Mouse (Mus musculus) cerebellum, adult 18-20 months (tissue): Measurements from ENCODE around the gene Slc6a20a.
"Not testable (repeated sequence)": the region's sequence is repeated elsewhere in the genome, so short reads cannot be mapped to it uniquely, and the experiment has no call there.

Experiments used
- DNase-seq, 2 experiments: peaks; one replicate each; pipeline ENCODE4 v3.0.0; 2021

Slc6a20a gene

DNA sequence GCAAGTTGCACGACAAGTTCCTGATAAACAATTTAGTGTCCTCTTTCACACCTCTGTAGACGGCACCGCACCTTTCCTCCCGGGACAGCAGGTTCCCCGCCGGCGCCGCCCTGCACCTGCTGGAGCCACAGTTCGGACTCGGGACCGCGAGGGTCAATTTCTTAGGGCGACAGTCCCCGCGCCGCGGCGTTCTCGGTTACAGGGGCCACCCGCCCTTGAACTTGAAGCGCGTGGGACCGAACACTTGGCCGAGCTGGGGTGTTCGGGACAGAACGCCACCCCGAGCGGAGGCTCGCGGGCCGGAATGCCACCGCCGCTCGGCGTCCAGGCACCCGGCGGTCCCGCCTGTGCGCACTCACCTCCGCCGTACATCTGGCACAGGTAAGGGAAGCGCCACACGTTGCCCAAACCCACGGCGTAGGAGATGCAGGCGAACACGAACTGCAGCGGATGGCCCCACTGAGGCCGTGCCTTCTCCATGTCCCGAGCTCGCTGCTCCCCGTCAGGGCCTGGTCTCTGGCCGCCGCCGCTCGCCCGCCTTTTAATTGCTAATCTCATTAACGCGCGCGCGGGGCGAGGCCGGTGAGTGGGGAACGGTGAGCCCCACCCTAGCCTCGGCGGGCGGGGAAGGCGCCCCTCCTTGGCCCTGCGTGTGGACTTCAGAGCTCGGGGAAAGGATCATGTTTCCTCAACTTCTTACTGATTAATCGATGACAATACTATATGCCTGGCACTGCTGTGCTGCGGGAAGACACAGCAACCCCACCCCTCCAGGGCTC is at the start of gene Slc6a20a, which contains the start of gene Ccr9:
Gene Slc6a20a, minus strand, starts transcription at position 559 of the 779 bp plus-strand sequence.
Gene Ccr9, plus strand, starts transcription at position 113 of the 779 bp plus-strand sequence.
- DNase-seq, result no peak

DNA sequence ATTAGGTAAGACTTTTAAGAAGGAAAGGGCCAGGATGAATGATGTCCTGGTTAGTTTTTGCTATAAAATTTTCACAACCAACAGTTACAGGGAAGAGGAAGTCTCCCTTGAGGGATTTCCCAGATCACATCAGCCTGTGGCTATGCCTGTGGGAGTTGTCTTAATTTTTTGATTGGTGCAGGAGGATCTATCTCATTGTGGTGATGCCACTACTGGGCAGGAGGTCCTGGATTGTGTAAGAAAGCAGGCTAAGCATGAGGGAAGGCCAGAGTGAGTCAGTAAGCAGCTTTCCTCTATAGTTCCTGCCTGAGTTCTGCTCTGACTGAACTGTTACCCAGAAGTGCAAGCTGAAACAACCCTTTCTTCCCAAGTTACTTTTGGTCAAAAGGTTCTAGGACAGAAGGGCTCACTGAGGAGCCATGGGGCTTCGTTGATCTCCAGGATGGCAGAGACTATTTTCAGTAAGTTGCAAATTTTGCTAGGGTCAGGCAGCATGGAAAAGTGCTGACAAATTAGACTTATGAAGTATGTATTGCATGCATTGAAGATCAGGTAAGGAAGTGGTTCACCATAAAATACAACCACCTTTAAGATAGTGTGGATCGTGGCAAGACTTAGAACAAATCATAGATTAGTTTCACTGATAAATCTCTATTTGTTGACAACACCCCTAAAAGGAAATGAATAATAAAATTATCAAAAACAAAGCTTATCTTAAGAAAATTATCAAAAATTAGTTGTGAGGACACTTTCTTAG is 44.2 kb upstream of the Slc6a20a start:
- no peak for DNase-seq

DNA sequence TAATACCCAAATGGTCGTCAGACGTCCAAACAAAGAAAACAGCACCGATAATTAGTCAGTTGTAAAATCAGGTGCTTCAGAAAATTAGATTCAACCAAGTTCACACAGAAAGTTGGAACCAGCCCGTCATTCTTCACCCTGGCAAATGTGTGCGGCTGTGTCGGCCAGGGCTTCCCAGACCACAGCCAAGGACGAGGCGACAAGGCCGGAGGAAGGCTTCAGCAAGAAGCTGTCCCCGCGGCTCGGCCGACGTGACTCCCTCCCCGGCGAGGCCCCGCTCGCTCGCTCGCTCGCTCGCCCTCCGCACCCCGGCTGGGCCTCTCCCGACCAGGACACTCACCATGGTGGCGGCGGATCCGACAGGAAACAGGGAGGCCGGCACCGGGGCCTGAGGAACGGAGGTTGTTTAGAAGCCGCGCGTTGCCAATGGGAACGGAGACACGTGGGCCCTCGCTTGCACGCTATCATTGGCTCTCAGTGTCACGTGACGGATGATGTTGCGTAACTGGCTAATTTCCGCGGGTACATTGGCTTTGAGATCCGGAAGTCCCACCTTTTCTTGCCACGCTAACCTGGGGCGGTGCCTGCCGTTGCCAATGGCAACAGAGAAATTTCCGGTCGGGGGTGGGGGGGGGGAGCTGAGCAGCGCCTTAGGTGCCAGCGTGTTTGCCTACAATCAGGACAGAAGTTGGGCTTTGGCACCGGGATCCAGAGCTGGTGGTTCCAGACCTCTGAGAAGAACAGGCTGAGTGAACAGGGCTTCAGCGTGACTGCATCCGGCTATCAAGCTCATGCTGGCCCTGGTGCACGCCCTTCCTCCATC is 38.7 kb upstream of the Slc6a20a start, which contains the start of gene Lztfl1:
Gene Lztfl1, minus strand, starts transcription at position 512 of the 823 bp plus-strand sequence.
- peak; percentile 93 to 98 for DNase-seq

DNA sequence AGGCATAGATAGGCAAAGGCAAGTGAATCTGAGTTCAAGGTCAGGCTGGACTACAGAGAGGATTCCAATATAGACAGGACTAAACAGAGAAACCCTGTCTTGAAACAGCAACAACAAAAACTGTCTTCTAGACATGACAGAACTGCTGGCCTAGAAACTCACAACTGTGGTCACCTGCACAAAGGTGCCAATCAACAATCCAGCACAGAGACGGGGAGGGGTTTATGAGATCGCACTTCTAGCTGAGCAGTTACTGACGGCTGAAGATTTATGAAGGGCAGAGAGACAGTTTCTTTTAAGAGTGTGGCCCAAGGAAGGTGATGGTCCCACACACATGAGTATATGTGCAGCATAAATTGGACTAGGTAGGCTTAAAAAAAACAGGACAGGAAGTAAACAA is 37.6 kb upstream of the Slc6a20a start:
- DNase-seq, result no peak

DNA sequence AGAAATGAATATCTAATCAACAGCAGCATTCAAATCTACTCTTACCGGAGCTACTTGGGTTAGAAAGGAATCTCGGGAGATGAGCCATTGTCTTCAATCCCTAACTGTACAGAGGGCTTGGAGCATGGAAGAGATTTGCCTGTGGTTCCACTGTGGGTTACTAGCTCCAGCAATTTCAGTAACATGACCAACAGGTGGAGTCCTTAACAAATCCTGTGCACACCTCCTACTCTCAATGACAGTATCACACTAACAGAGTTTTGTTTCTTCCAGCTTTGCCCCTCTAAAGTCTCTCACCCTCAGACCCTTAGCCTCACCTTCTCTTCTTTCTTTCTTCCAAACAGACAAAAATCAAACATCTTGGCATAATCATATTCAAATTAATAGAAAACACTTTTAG is 34.4 kb upstream of the Slc6a20a start:
- DNase-seq, result no peak

DNA sequence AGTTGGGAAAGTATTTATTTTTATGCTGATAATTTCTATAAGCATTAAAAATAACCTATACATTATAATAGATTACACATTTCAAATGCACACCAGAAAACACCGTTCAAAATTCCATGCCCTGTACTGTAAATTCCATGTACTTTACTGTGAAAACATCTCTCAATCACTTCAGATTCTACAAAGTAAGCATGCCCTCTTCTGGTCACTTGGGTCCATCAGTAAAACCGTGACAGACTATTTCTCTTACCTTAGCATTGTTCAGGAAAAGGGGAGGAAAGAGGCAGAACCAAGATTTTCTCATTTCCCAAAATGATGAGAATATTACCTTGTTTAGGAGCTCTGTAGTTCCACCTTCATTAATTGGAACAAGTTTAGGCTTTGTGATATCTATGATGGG is 30.5 kb upstream of the Slc6a20a start:
- no peak for DNase-seq

DNA sequence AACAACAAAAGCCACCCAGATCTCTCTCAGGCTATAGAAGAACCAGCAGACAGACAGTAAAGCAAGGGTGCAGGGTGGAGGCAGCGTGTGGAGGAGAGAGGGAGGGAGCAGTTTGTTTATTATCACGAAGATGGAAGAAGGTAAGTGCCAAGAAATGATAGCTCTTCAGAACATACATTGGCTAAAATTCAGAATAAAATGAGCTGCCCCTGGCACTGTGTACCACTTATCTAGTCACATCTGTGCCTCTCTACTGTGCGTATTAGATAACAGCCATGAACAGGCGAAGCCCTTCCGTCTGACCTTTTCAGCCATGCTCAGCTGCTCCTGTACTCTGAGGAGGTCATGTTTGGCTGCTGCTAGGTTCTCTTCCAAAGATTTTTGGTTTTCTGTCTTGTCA is 23.1 kb upstream of the Slc6a20a start:
- no peak for DNase-seq

DNA sequence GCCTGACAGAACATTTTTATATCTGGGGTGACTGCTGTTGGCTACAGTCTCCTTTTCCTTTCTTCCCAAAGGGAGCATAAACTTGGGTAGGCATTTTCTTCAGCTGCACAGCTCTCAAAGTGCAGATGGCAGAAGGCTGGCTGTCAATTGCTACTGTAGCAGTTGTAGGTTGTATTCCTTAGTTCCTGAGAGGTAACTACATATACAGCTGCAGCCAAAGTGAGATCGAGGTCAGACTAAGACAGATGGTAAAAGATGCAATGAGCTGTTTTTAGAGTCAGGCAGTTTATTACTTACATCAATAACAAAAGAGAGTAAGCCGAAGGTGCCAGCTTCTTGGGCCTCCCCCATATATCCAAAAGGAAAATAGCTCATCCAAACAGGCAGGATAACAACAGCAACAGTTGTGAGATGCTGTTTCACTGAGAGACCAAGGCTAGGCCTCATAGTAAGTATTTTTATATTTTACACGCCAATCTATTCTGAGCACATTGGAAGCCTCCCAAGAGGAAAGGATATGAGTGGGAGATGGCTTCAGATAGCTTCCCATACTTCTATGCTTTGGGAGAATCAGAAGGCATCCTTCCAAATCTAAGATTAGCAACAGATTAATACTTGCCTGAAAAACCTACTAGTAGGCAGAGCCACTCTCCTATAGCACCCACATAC is 17.1 kb upstream of the Slc6a20a start:
- DNase-seq, result no peak

DNA sequence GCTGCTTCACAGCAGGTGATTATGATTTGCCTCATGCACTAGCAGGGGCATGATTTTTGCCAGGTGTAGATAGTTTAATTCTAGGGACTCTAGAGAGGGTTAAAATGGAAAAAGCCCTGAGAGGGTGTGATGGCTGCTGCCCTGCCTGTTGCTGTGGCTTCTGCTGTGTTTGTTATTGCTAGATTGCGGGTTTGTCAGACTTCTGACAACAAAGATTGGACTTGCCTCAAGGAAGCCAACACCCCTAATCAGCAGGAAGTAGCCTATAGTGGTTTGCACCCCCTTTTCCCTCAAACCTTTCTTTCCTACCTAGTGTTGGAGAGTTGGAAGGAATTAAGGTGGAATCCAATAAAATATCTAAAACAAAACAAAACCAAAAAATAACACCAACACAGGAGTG is 9.5 kb upstream of the Slc6a20a start:
- DNase-seq, result no peak

DNA sequence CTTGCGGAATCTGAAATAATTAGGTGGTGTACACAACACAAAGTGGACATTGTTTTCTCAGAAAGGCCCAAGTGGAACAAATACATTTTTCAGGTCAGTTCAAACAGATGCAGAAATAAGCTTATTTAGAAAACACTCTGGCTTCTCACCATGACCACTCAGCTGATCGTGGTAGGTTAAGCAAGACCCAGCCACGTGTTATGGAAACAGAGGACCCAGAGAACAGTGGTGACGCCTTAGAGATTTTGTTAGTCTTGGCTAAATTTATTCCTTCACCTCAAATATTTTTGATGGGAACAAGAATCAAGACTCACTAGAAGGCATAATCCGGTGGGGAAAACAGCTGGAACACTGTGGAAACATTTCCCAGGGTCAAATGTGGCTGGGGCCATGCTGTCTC is 7.5 kb upstream of the Slc6a20a start:
- no peak for DNase-seq

DNA sequence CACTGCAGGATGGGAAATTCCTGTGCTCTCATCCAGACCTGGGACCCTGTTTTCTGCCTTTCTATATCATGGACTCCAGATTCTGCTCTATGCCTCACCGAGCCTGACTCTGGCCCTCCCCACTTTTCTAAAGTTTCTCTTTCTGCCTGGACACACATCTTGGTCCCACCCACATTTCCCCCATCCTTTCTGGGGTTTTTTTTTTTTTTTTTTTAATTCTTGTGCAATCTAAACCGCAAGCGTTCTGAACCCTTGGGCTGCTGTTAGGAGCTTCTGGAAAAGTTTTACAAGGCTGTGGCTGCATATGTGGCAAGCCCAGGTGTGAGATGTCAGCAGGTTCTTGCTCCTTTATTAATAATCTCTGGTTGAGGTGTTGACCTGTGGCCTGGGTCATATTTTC is 5.0 kb upstream of the Slc6a20a start:
- DNase-seq, result no peak

DNA sequence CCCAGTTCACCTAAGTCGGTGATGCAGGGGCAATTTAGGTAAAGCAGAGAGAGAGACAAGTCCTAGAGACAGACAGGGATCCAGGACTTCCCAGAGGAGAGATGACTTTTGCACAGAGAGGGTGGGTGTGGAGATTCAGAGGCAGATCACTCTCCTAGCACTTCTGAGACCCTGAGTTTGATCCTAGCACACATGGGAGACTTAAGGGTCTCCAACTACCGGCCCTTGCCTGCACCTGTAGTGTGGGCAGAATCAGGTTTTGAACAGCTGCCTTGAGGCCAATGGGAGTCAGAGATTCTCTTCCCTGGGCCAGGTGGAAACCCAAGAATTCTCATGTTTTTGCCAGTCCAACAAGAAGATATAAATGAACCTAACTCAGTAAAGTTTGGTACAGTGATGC is 513 bp upstream of the Slc6a20a start:
- no peak for DNase-seq

DNA sequence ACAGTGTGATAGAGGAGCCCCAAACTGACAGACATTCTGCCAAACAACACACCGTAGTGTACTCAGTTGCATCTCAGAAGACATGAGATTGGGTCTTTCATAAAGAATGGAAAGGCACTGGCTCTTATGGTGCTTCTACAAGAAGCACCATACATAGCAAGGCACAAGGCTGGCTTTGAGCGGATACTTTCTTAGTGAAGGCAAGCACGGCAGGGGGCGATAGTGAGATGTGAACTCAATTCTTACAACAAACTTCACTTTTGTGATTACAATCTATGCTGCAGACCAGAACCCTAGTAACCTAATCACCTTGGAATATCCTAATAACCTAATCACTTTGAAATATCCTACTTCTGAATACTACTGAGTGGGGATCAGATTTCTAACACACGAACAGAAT is 13.0 kb downstream of the Slc6a20a start:
- DNase-seq, result peak in 1 of 2 experiments; percentile 6

DNA sequence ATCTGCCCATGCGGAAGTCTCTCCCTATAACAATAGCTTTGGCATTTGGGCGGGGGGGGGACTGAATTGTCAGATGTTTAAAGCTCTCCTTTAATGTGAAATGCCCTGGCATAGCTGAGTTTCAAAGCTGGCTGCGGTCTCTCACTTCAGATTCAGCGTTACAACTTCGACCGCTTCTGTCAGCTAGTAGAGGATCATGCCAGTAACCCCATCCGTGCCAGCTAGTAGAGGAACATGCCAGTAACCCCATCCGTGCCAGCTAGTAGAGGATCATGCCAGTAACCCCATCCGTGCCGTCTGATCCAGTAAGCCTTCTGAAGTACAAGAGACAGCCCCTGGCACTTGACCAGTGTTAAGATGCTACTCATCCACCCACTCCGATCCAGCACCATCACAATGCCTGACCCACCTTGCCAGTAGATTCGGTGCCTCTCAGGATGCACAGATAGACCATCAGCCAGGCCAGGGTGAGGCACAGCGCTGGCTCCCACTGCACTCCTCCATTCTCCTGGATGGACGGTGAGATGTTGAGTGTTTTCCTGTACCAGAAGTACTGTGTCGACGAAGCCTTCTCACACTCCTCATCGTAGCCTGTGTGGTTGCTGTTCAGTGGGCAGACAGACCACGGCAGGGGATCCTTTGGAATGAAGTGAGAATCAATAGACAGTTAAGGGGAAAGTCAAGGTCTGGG is 18.6 kb downstream of the Slc6a20a start:
- not testable (repeated sequence) for DNase-seq

DNA sequence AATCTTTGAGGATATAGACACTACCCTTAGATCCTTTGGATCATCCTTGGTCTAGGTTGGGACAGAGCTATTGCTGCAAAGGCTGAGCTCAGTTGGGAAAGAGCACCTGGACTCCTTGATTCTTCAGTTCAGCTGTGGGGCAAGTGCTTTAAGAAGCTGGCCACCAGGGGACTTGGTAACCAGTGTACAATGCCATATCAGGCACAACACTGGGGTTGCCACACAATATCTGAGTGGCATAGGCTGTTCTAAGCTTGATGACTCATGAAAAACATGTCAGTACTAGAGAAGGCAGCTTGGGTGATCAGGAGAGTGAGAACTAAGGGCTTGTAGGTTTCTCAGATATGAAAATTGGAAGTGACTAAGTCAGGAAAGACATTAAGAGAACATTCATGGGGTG is 19.7 kb downstream of the Slc6a20a start:
- no peak for DNase-seq

DNA sequence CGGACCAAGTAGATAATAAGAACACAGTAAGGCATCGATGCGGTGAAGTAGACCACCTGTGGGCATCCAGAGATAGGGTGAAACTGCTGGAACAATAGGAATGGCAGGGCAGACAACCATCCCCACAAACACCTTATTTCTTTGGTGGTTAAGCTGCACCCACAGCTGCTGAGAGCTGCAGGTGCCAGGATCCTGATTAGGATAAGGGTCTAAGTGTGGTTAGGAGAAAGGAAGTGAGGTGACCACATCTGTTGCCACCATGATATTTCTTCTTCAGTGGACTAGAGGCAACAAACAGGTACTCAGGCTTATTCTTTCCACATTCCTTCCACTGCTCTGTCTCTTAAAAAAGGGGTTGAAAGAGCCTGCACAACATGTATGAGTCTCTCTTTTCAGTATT is 21.2 kb downstream of the Slc6a20a start:
- no peak for DNase-seq

DNA sequence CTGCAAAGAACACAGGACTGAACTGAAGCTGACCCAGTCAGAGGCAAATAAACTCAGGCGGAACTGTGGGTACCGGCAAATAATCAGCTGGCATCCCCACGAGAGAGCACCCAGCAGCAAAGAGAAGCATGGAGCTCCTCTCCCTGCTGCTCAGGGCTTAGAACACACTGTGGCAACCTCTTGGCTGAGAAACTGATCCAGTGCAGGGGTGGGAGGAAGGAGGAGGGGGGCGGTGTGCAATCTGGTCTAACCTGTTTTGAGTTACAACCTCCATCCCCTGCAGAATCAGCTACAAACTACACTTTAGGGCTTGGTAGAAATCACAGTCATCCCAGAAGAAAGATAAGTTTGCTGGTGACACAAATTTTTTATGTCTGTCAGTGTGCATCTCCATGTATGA is 27.3 kb downstream of the Slc6a20a start:
- DNase-seq, result no peak

DNA sequence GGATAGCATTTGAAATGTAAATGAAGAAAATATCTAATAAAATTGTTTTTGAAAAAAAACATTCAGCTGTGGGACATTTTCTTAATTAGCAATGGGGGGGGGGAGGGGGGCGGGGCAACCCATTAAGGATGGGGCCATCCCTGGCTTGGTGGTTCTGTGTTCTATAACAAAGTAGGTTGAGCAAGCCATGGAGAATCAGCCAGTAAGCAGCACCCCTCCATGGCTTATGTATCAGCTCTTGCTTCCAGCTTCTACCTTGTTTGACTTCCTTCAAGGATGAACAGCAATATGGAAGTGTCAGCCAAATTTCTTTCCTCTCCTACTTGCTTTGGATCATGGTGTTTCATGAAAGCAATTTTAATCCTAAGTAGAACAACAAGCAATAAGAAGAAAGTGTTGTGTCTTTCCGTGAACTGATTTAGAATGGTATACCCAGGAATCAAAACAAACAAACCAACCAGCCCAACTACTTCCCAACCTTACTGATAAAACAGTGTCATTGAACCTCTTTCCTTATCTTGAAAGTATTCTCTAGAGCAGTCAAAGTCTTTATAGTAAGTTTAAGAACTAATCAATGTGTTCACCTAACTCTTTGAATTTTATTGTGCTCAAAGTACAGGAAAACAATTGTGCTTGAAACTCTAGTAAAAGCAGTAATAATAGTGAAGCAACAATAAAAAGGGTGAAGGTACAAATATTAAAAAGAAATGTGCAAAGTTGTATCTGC is 28.7 kb downstream of the Slc6a20a start:
- no peak for DNase-seq

DNA sequence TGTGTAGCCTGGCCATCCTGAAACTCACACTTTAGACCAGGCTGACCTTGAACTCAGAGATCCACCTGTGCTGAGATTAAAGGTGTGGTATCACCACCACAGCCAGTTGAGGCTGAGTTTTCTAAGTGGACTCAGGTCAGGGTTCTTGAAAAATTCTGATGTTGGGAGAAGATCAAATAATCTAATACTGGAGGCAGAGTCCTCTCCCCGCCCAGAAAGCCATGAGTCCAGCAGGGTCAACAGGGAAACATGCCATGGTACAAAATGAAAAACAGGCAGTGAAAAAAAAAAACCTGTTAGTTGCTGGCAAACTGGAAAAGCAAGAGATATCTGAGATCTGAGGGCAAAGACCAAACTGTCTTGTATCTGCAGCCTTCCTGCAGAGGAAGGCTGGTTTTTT is 38.6 kb downstream of the Slc6a20a start:
- no peak for DNase-seq

DNA sequence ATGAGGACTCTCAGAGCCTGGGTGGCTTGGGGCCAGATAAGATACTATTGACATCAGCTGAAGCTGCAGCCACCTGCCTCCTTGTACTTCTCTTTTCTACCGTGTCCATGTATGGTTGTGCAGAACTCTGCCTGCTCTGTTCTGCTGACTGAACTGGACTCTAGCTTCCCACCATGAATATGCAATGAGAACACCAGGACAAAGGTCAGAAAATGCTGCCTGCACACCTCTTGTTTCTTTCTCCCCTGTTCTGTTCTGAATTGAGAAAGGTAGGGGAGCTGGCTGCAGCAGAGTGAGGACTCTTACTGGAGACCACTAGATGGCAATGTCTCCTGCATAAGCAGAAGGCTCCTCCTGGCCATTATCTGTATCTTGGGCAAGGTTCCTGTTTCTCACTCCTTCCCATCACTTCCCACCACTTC is 40.0 kb downstream of the Slc6a20a start:
- DNase-seq, result peak; percentile 10 to 13

DNA sequence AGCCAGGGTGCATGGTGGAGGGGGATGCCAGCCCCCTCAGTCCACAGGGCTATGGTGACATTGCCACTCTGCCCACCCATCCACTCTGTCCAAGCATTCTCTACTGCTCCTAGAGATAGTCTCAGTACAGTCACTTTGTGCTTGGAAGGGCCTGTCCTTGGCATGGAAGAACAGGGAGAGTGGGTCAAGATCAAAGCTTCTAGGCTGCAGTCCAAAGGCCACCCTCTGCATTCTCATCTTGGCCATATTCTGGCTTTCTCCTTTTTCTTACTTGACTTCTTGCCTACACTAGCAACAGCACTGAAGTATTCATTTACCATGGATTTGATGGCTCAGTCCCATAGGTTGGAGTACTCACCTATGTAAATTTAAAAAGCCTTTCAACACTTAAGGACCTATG is 40.5 kb downstream of the Slc6a20a start:
- DNase-seq, result no peak
